In the genomic region with DNA sequence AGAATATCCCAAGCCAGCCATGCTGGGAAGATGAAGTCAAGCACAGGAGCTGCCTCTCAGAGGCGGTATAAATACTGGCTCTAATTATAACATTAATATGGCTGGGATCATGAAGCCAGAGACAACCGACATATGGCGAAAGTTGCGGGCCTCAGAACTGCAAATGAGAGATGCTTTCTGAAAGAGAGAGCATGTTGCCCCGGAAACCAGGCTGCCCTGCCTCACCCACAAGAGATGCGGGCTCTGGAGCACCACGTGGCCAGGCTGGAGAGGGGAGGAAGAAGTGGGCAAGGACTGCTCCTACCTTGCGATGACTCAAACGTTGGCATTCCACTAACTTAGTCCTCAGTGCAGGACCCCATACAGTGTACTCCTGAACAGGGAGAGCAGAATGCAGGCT, we compare ENCODE assay signal across 12 mouse cellular contexts.
DNase-seq lines count a peak whose midpoint lies in the region; ATAC-seq and TF ChIP-seq lines count a peak whose summit lies in the region.
"Had no signal": no experiment of that assay in that cellular context is flagged by ENCODE, and none has a peak within 500 bp of the region (broad histone marks: within the 10 kb centered on the region; RNA-seq: fewer than 3 reads in every experiment).

No protein-coding gene starts in this region.

- no peak overlapping the region for H3K4me2 ChIP-seq in liver, postnatal 0 days (ENCODE audit: low read depth, low read length)
- H3K4me2 ChIP-seq: liver, embryonic 12.5 days had no signal

- ATAC-seq in liver, postnatal 0 days, result no peak
- ATAC-seq: liver, embryonic 12.5 days had no signal

- no peak overlapping the region for H3K4me3 ChIP-seq in liver, postnatal 0 days (ENCODE audit: low read depth, low read length)
- H3K4me3 ChIP-seq: liver, embryonic 12.5 days; megakaryocyte, embryonic 14.5 days had no signal

- DNase-seq in cerebellum, postnatal 10 days, result peak; percentile 44 to 46
- no peak for DNase-seq in cerebellum, adult 18-20 months
- DNase-seq in frontal cortex, postnatal 14 days (ENCODE audit: low spot score in 2 of 2), result peak; percentile 20 to 33
- DNase-seq in left cerebral cortex, postnatal 10 days (ENCODE audit: extremely low spot score in 1 of 2, low spot score in 2 of 2), result peak; percentile 31 to 42
- peak; percentile 29 for DNase-seq in right cerebral cortex, adult 18-20 months
- no peak for DNase-seq in liver, postnatal 0 days
- no peak for DNase-seq in adrenal gland, postnatal 25 days
- no peak for DNase-seq in gastrocnemius, postnatal 36 days
- DNase-seq: cerebellum, adult 2 months; kidney, postnatal 36 days had no signal

- TF ChIP-seq EP300 in liver, postnatal 0 days (IDR thresholded peaks at IDR 0.05; ENCODE audit: low read depth), result no peak

- H3K9ac ChIP-seq in liver, postnatal 0 days (replicated peaks), result no peak overlapping the region
- H3K9ac ChIP-seq: liver, embryonic 12.5 days had no signal

- intact Hi-C loops in left cerebral cortex, postnatal 10 days (cut with DNase I), result no loop called here
- intact Hi-C loops in gastrocnemius, postnatal 36 days (cut with DNase I), result no loop called here

- H3K27ac ChIP-seq in liver, postnatal 0 days (ENCODE audit: low read depth), result no peak overlapping the region
- H3K27ac ChIP-seq: liver, embryonic 12.5 days had no signal

- H3K9me3 ChIP-seq in liver, postnatal 0 days (ENCODE audit: low read length), result no peaks in the 10 kb centered on the region
- H3K9me3 ChIP-seq: liver, embryonic 12.5 days; megakaryocyte, embryonic 14.5 days had no signal

- H3K27me3 ChIP-seq in liver, postnatal 0 days (ENCODE audit: insufficient read depth, low read length), result no peaks in the 10 kb centered on the region
- H3K27me3 ChIP-seq: liver, embryonic 12.5 days; megakaryocyte, embryonic 14.5 days had no signal

- no peak for TF ChIP-seq CTCF in liver, postnatal 0 days (IDR thresholded peaks at IDR 0.05; ENCODE audit: low read depth)

- no peaks in the 10 kb centered on the region for H3K36me3 ChIP-seq in liver, postnatal 0 days (replicated peaks; ENCODE audit: insufficient read depth, low read length)
- H3K36me3 ChIP-seq: liver, embryonic 12.5 days had no signal

- H3K4me1 ChIP-seq in liver, postnatal 0 days (ENCODE audit: insufficient read depth), result no peaks in the 10 kb centered on the region
- H3K4me1 ChIP-seq: liver, embryonic 12.5 days; megakaryocyte, embryonic 14.5 days had no signal

- WGBS in liver, postnatal 0 days (ENCODE audit: insufficient replicate concordance), result 80% methylated on average over 9 of the region's 9 CpGs

Comparison
In these comparisons a context has a peak if more than half of its experiments do, and no peak if none do; other contexts are left out.
1. DNase-seq: peak in cerebellum, postnatal 10 days (2 of 2), frontal cortex, postnatal 14 days (2 of 2), left cerebral cortex, postnatal 10 days (2 of 2) and right cerebral cortex, adult 18-20 months (single experiment); none in cerebellum, adult 18-20 months (0 of 2), liver, postnatal 0 days (single experiment), adrenal gland, postnatal 25 days (single experiment) and gastrocnemius, postnatal 36 days (0 of 2).